Mouse (Mus musculus): ENCODE data around the gene Hdac9.

Gene Hdac9

DNA sequence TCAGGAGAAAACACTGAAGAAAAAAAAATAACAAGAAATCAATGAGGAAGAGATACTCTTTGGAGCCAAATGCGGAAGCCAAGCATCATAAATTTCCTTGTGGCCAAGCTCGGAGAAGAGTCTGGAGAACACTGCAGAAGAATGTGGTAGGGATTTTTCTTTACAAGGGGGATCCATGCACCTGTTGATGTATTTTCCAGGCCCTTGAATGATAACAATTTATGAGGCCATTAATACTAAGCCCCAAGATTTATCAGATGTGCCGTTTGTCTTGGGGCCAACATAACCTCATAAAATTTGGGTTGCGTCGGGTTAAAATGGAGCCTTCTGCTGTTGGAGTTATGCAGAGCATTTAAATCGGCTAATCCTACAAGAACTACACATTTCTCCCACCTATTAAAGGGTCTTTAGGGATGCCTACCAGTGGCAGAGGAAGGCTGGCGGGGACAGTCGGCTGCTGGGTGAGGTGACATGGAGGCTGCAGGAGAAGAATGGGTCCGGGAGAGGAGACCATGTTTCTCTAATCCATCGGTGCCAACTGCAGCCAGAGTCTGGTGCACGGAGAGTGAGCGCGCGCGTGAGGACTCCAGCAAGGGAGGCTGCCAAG is 604.7 kb downstream of the Hdac9 start:
- DNase-seq, result no peak

DNA sequence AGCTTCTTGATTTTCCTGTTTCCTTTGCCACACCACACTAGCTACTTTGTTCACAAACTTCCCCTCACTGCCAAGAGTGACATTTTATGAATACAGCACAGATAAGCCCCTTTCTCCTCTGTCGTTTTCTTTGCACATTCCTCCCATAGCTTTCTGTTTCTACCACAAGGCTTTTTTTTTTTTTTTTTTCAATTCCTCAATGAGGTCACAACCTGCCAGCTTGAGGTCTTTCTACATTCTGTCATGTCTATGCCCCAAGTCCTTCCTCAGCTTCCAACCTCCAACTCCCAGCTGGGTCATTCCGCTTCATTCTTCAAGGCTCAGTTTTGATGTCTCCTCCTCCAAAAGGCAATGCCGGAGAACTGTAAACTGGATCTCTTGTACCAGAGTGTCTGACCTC is 611.4 kb downstream of the Hdac9 start:
- no peak for DNase-seq

DNA sequence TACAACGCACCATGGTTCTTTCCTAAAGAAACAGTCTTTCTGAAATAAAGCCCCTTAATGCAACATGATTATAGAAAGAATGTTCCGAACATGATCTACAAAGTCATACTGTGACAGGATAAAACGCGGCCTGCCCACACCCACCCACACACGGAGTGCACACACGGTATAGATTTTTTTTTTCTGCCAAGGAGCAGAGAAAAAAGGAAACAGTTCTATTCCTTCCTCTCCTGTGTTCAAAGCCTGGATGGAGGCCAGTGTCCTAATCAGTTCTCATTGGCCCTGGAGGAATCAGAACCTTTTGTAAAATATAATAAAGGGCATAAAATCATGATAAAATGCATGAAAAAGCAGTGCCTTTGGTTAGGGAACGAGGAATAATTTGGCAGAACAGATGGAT is 624.5 kb downstream of the Hdac9 start:
- no peak for DNase-seq

DNA sequence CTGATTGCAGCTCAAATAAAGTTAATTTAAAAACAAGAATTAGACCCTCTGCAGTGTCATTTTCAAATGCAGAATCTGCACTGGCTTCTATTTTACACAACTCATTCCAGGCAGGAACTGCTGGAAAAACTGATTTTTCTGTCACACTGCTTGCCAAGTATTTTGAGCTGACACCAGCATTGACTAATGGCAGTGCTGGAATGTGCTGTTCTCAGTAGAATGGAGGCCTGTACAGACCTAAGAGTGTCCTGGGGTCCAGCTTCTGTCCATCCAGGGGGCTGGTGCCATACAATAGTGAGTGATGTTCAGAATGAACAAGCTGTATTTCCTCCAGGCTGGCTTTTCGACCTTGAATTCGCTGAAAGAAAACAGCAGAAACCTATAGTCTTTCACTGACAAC is 629.7 kb downstream of the Hdac9 start:
- no peak for DNase-seq

DNA sequence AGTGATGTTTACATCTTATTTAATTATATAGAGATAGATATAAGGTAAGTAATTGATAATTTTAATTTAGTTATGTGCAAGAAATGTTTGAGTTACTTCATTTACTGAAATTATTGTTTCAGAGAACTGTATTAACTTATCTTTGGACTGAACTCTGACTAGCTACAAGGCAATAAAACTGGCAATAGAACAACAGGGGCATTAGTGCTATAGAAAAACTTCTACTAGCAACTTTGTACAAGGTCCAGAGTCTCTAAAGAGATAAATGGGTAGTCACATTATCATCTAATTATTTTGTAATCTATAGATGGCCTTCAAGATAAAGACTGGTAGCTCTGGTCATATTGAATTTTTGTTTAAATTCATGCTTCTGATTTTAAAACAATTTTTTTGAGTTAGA is 632.0 kb downstream of the Hdac9 start:
- no peak for DNase-seq

DNA sequence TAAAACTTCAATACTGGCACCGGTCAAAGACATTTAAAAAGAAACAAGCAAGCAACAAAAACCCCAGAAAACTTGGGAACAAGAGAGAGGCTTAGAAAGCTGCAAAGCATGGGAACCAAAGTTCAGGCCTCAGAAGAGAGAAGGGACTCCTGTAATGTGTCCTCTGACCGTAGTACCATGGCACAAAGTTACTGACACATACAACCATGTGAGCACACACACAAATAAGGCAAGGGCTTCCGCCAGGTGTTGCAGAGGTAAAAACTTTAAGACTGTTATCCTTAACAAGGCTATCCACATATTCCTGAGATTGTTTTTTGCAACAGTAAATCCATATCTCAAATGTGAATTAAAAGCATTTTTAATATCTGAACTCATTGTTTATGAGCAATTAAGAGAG is 632.5 kb downstream of the Hdac9 start:
- DNase-seq, result no peak

DNA sequence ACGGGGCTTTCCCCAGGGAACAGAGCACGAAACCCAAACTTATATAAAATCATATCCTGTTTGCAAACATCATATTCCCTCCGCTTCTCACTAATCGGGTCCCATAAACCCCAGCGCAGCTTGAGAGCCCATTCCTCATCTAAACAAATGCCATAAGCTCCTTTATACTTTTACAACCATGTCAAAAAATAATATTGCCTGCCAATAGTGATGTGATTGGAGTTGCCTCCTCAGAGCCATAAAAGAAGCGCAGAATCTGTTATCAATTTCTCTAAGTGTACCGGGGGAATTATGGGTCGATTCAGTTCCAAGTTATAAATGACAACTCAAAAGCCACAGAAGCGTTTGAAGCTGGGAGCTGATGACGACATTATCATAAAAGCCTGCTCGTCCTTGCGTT is 638.1 kb downstream of the Hdac9 start:
- DNase-seq, result no peak

DNA sequence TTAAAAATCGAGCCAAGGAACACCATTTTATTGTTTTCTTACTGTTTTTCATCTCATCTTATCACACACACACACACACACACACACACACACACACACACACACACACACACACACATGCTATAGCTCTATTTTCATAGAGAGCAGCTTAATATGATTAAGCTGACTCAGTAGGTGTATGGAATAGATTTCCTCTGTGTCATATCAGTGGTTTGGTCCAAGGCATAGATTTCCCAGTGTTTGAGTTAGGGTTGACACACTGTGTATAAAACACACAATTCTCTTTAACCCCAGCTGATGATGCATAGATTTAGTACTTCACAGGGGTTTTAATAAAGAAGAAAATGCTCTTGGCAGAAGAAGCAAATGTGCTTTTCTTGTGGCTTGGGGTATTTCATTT is 643.1 kb downstream of the Hdac9 start:
- DNase-seq, result no peak

DNA sequence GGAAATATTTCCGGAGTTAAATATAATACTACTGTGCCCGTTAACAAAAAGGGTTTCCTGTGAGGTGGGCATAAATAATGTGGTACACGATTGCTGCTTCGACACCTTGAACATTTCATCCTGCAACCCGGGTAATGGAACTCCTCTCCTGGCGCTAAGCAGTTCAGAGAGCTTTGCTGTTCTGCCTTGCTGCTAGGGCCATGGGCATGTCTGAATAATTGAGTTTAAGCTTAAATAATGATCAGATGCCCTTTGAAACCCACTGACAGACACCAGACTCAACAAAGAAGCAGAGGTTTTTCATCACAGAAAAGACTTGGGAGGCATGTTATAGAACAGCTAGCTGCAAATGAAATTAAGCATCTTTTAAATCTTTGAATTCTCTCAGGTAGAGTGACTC is 646.8 kb downstream of the Hdac9 start:
- no peak for DNase-seq

DNA sequence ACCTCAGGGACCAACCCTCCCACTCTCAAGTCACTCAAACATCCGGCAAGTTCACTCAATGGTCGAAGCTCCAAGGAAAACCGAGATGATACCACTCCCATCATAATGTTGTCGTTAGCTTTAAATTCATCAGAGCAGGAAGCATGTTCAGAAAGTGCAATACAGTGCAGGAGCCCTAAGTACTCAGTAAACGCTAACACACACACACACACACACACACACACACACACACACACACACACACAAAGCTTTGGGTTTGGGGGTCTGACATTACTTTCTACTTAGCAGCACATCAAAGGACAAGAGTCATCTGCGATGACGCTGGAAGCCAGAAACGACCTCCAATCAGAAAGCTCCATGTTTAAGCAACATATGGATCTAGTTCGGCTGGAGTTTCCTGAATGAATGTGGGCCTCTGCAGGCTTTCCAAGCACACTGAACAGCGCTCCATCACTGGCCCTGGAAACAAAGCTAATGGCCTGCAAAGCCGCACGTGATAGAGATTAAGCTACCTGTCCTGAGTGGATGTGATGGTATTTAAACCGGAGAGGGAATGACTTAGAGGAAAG is 647.3 kb downstream of the Hdac9 start:
- no peak for DNase-seq

DNA sequence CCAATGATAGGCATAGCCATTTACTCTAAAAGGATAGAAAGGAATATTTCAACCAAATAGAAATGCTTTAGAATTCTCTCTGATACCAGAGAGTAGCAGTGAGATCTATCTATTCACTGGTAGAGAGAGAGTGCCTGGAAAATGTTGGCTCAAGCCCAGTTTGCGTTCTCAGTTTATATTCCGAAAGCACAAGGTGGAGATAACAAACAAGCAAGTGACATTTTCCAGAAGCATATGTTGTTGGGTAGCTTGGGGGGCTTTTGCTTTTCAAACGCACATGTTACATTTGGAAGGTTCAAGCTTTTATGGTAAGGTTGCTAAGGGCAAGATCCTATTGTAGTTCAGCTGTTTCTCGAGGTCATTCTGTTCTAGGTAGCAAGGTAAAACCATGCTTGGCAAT is 657.2 kb downstream of the Hdac9 start:
- no peak for DNase-seq

DNA sequence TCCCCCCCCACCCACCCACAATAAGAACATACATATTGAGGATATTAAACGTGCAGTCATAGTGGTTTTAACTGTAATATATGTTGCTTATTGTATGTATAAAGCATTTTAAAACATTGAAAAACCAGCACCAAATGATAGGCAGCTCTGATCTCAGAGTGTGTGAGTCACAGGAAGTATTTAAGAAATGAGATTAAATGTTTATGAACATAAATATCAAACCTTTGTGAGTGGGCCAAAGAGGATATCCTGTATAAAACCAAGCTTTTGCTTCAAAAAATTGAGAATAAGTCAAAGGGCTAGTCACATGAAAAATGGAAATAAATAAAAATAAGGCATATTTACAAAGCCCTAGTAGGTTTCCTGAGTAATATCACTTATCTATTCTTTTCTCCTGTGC is 667.7 kb downstream of the Hdac9 start:
- DNase-seq, result no peak

DNA sequence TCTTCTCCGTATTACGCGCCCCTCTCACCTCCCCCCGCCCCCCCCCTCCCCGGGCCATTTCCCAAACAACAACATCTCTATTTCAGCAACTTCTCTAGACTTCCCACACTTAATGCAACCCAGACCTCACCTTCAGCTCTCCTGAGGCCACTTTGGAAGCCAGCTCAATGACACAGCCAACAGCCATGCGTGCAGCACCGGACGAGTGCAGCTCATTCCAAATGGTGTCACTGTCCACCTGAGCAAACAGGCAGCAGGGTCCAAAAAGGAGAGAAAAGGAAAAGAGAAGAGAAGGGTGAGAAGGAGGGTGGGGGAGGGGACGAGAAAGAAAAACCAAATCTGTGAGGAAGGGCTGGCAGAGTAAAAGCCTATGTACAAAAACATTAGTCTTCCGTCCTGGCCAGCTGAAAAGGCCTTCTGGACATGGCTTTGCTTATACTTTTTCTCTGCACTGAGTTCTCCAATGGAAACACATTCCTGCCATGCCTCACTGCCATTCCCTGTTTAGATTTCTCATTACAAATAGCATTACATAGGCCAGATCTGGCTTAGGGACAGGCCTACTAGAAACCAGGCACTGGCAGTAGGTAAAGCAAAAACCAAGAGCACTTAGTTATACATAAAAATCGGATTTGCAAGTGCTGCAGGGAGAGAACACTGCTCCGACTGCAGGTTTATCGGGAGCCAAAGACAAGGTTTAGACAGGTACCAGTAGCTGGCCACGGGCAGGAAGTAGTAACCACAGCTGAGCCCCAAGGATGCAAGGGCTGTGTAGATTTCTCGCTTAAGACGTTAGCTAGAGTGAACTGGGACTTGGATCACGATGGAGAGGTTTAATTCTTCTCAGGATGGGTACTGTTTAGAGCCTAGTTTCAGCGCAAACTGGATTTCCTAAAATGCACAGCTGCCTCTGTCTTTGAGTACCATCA is 668.4 kb downstream of the Hdac9 start:
- DNase-seq, result no peak

DNA sequence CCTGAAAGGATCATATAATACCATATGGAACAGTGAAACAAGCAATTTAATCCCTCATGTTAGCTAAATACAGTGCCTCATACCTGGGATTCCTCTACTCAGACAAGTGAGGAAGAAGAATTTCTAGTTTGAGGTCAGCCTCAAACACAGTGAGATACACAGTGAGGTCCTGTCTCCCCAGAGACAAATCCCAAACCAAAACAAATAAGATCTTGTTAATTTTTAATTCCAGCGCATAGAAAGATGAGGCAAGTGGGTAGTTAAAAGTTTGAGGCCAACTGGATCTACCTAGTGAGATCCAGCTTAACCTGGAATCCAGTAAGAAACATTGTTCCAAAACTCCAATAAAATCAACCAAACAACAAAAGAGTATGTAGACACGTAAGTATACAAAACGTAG is 678.1 kb downstream of the Hdac9 start:
- DNase-seq, result no peak

DNA sequence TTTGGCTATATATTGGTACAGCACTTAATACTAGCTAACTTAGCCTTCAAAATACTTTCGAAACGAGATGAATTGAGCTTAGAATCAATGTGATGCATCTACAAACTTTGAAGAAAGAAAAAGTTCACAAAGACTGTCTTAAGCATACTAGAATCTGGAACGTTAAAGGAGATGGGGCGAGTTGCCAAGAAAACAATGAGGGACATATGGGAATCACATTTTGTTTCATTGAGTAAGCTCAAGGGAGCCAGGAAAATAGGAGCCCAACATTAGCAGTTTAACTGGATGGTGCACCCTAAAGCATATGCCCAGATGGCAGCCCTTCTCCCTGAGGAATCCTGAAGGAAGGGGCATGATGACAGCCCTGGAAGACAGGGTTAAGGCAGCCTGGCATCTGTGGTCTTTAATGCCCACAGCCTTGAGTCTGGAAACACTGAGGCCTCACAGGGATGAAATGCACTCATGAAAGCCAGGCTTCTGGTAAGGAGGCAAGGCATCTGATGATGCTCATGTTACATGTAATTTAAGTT is 685.2 kb downstream of the Hdac9 start:
- DNase-seq, result no peak

DNA sequence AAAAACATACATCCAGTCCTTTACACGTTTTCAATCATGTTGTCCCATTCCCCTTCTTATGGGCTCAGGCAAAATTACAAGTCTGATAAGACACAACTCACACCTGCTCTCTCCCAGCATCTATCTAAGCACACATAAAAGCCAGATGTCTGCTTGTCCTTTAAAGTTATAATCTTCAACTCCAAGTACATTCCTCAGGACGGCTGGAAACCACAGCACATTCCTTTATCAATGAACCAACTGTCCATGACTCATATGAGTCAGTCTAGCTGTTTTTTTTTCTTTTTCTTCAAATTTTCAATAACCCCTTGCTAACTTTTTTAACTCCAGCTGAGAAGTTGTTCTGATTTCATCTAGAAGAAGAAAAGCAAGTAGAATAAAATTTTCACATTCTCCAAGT is 692.4 kb downstream of the Hdac9 start:
- DNase-seq, result no peak

DNA sequence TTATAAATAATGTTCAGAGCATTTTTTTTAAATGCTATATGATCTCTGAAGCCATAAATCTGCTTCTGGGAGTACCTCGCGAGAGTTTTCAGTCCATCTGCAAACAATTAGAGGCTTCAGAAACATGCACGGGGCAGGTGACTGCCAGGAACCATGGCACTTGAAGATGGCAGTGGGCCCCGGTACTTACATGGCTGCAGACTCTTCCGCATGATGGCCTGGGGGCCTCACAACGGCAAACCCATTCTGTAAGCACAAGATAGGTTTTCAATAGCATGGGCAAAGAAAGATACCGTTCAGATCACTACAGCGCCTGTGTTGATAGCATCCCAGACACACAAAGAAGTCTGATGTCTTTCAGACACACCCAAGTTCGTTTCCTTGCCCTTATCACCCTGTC is 695.9 kb downstream of the Hdac9 start:
- no peak for DNase-seq

DNA sequence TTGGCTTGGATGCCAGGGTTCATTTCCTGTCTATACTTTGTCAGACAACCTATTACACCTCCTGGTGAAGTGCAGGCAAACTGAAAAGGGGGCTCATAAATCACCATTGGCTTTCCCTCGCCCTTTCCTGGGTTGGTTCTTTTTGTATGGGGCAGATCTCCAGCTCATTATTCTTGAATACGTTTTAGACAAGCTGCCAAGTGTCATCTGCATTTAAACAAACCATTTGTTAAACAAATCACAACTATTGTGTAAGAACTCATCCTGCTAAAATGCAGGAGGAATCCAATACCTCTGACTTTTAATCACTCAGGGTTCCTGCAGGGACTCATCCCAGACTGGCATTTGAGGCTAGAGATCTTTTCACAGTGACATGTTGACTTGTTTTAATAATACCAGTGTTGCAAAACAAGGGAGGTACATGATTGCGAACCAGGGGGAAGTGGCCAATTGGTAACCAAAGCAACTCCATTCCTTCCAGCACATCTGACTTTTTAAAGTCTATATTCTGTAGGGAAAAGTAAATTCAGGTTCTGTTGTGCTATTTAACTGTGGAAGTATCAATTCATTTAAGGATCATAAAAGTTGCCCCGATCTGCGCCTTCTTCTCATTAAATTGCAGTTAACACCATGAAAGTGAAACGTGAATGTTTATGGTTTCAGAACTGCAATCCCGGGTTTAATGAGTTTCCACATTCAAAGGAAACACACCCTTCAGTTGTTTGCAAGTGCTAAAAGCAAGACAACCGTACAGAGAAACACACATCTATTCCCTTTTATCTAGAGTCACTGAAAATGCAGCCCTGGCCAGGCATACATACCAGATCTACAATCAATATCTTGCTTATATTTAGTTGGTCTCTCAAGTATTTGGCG is 696.6 kb downstream of the Hdac9 start:
- no peak for DNase-seq

DNA sequence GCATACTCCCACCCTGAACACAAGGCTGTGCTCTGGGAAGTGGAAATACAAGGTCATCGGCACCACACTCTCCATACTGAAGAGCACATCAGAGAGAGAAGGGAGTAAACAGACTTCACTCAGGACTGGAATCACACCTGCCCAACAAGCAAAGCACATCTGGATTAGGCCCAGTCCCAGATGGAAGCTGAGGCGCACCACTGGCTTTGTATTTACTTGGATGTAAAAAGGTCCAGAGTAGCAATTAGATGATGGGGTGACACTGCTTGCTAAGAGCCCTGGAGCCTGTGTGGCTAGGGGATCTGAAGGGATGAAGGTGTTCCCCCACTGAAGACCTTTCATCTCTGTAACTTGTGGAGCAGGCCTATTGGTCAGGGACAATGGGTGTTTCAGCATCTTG is 698.3 kb downstream of the Hdac9 start:
- no peak for DNase-seq

DNA sequence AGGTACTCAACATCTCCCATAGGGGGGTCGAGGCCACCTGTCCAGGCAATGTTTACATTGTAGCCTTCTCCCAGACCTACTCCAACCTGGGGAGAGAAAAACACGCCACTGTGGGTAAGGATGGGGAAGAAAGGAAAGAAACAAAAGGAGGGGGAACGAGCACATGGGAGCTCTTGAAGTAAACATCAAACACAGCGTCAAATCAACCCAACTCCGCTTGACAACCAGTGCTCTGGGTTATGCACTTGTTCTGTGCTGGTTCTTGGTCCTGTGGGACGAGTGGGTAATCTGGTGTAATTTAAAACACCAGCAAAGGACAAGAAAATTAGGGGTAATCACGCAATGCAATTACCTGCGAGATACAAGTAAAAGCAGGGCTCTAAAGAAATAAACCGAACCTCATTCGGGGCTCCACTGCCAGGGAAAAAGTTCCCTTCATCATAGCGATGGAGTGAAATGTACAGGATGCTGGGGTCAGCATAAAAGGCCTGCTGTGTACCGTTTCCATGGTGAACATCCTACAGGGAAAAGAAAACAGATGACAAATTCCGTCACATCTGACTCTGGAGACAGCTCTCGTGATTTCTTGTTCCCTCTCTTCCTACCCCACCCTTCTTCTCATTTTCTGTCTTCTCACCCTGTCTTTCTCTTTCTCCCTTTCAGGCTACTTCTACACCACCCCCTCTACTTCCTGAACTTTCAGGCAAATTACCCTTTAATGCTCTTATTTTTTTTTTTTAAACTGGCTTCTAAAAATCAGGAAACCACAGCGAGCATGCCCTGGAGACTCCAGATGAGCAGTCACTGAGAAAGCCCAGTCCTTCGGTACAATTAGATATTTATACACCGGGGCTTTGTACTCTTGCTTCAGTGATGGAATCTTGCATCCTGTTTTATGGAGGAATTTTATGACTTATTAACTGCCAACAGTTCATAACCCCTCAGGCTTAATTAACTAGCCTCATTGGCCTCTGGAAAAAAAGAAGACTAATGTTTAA is 701.6 kb downstream of the Hdac9 start:
- DNase-seq, result no peak

DNA sequence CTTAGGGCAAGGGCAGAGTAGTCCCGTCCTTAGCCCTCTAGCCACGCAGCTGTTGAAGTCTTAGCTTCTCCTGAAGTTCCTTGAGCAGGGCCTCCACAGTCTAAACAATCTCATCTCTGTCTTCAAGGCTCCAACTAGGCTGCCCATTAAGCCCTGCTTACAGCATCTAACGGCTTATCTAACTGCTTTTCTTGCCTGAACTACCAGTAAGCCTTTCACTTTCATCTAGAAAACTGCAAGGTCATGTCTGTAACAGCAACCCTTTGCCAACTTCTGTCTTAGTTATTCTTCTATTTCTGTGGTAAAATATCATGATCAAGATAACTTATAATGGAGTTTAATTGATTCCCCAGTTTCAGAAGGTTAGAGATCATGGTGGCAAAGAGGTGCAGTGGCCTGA is 704.7 kb downstream of the Hdac9 start:
- DNase-seq, result no peak

DNA sequence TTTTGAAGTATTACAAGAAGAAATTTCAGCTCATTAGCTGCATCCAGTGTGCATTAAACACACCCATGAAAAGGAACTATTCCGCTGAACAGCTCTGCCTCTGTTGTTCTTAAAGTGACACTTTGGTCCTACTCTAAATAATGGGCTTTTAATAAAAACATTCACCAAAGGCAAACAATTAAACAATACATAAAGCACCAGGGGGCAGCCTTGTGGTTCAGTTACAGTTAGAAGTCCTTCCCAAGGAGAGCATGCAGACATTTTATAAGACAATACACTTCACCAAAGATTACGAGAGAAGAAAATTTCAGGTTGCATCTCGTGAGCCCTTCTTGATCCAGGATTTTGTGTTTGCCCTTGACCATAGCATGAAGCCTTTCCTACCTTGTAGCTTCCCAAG is 715.4 kb downstream of the Hdac9 start:
- no peak for DNase-seq

All from cerebellum, adult 9-10 months (tissue).